Mouse (Mus musculus) liver, adult 2 months (tissue): ENCODE data around the gene Rpl23.

Experiments
- CTCF ChIP-seq: fragments of 200-500 bp; IDR thresholded peaks from 2 replicates; pipeline ENCODE4 v1.5.1; 2011; ENCODE audit warnings: low read depth, low read length, control low read depth
- POLR2A ChIP-seq: fragments of 200-500 bp; IDR thresholded peaks from 2 replicates; pipeline ENCODE4 v1.6.1; 2011; ENCODE audit warnings: low read length, control low read depth; ENCODE audit not compliant: insufficient read depth; ENCODE audit errors: extremely low read depth

DNA sequence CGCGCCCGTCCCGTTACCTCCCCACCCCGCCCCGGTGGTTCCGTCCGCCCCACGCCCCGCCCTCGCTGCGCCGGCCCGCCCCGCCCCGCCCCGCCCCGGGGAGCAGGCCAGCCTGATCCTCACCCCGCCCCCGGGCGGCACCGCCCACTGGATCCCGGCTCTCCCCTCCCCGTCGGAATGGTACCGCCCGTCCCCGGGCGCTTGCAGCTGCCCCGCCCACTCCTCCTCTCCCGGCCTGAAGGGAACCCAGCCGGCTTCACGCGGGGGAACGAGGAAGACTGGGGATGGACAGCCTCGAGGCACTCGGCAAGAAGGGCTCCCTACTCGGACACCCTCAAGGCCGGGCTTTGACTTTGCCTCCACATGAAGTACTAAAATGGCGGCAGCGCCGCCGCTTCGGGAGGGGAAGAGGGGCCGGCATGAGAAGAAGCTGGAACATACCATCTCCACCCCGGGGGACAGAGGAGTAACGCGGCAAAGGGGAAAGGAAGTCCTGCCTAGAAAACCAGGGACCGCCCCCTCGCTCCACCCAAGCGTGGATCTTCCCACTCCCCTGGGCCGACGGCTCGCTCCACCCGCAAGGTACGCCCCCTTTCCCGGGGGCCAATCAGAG is 37.4 kb downstream of the Rpl23 start:
- TF ChIP-seq CTCF (no peak), POLR2A (no peak)
